Mouse (Mus musculus) testis, adult 2 months (tissue): ENCODE results near the gene Vstm4.

Experiments used
- CTCF ChIP-seq: fragments of 200-500 bp; IDR thresholded peaks from 2 replicates; pipeline ENCODE4 v1.5.1; 2012; ENCODE audit warnings: low read depth, mild to moderate bottlenecking, inconsistent platforms, low read length, moderate library complexity; ENCODE audit not compliant: control insufficient read depth, insufficient read depth, insufficient replicate concordance
- POLR2A ChIP-seq: fragments of 200-500 bp; IDR thresholded peaks from 2 replicates; pipeline ENCODE4 v1.6.1; 2012; ENCODE audit warnings: low read depth, mild to moderate bottlenecking, inconsistent platforms, low read length, moderate library complexity; ENCODE audit not compliant: control insufficient read depth

GRCm38 (mm10) chr14:32881693-32882092 is 25.1 kb downstream of the Vstm4 start:
- TF ChIP-seq POLR2A (no peak), CTCF (no peak)
